Mouse (Mus musculus) CD4-positive helper T cell, adult 2 months (primary cell): ENCODE results near the gene Pou3f3.

Source experiments
- DNase-seq: peaks from one replicate; pipeline ENCODE4 v3.0.0-alpha.2; 2012; ENCODE audit warnings: low read depth, missing footprints, low spot score

Gene Pou3f3

GRCm38 (mm10) chr1:42695578-42695915 lies at the start of gene Pou3f3:
Pou3f3 (plus strand) TSS chr1:42695768.
- no peak for DNase-seq

GRCm38 (mm10) chr1:42648366-42648935 lies 47.1 kb upstream of the Pou3f3 start:
- DNase-seq = no peak

GRCm38 (mm10) chr1:42651461-42651860 lies 44.1 kb upstream of the Pou3f3 start:
- DNase-seq = no peak

- no peak for DNase-seq
Measured at GRCm38 (mm10) chr1:42667546-42667945, 28.0 kb upstream of the Pou3f3 start.

- no peak for DNase-seq
Measured at GRCm38 (mm10) chr1:42680673-42681072, 14.9 kb upstream of the Pou3f3 start.

GRCm38 (mm10) chr1:42681762-42682161 lies 13.8 kb upstream of the Pou3f3 start:
- no peak for DNase-seq

GRCm38 (mm10) chr1:42683861-42684260 lies 11.7 kb upstream of the Pou3f3 start:
- no peak for DNase-seq

GRCm38 (mm10) chr1:42684345-42684744 lies 11.2 kb upstream of the Pou3f3 start:
- DNase-seq = no peak

- DNase-seq = no peak
Measured at GRCm38 (mm10) chr1:42684783-42685182, 10.8 kb upstream of the Pou3f3 start.

- DNase-seq = no peak
Measured at GRCm38 (mm10) chr1:42685321-42685960, 10.1 kb upstream of the Pou3f3 start.

- DNase-seq = no peak
Measured at GRCm38 (mm10) chr1:42686194-42687131, 9.1 kb upstream of the Pou3f3 start.

GRCm38 (mm10) chr1:42687271-42687670 lies 8.3 kb upstream of the Pou3f3 start:
- DNase-seq = no peak

GRCm38 (mm10) chr1:42687756-42688540 lies 7.6 kb upstream of the Pou3f3 start:
- no peak for DNase-seq

GRCm38 (mm10) chr1:42688541-42689125 lies 6.9 kb upstream of the Pou3f3 start:
- DNase-seq = no peak

GRCm38 (mm10) chr1:42690024-42690575 lies 5.5 kb upstream of the Pou3f3 start:
- DNase-seq = no peak

GRCm38 (mm10) chr1:42691202-42692170 lies 4.1 kb upstream of the Pou3f3 start:
- DNase-seq = no peak

- no peak for DNase-seq
Measured at GRCm38 (mm10) chr1:42692221-42692620, 3.3 kb upstream of the Pou3f3 start.

GRCm38 (mm10) chr1:42693101-42693715 lies 2.4 kb upstream of the Pou3f3 start:
- no peak for DNase-seq

- DNase-seq = no peak
Measured at GRCm38 (mm10) chr1:42693852-42694251, 1.7 kb upstream of the Pou3f3 start.

- no peak for DNase-seq
Measured at GRCm38 (mm10) chr1:42694290-42694664, 1.3 kb upstream of the Pou3f3 start.
